Mouse (Mus musculus) brain, embryonic 14.5 days (tissue): Measurements from ENCODE around the gene Srsf4. TPM values are rescaled to one million over a fixed set of nuclear protein-coding genes. Genes with fewer than 3 reads are reported as not detected.

ENCODE experiments used
- DNase-seq: peaks from one replicate; pipeline ENCODE4 v3.0.0-alpha.2; 2011; ENCODE audit warnings: low read depth
- CTCF ChIP-seq: fragments of 200-500 bp; IDR thresholded peaks from 2 replicates; pipeline ENCODE4 v1.5.1; 2012; ENCODE audit warnings: inconsistent platforms, mild to moderate bottlenecking, moderate library complexity, borderline replicate concordance; ENCODE audit not compliant: insufficient read depth, insufficient read length; ENCODE audit errors: extremely low read depth
- POLR2A ChIP-seq: fragments of 200-500 bp; IDR thresholded peaks from 2 replicates; pipeline ENCODE4 v1.6.1; 2012; ENCODE audit warnings: mild to moderate bottlenecking, inconsistent platforms, borderline replicate concordance; ENCODE audit not compliant: poor library complexity, insufficient read depth, insufficient read length, severe bottlenecking; ENCODE audit errors: extremely low read depth
- polyA plus RNA-seq: library from polyadenylated mRNA; depleted of rRNA; stranded (reverse); fragments of >200 nt; gene quantifications from 2 replicates; pipeline ENCODE4 v1.2.3, GENCODE M21; 2012

Gene Srsf4
- polyA plus RNA-seq, 1 experiment: 117 TPM

DNA sequence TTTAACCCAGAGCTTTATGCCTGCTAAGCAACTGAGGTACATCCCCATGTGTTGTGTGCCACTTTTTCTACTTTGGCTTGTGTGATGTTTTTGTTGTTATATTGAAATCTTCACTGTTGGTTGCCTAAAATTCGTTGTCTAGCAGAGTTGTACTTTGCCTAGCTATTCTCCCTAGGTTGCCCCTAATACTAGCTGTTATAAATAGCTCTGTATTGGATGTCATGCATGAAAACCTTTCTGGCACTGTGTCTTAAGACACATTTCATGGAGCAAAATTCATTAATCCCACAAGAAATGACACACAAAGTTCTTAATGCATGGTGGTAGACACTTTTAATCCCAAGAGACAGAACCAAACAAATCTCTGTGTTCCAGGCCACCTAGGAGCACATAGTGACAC, 6.3 kb downstream of the Srsf4 start:
- DNase-seq: no peak
- TF ChIP-seq CTCF: no peak
- TF ChIP-seq POLR2A: no peak

DNA sequence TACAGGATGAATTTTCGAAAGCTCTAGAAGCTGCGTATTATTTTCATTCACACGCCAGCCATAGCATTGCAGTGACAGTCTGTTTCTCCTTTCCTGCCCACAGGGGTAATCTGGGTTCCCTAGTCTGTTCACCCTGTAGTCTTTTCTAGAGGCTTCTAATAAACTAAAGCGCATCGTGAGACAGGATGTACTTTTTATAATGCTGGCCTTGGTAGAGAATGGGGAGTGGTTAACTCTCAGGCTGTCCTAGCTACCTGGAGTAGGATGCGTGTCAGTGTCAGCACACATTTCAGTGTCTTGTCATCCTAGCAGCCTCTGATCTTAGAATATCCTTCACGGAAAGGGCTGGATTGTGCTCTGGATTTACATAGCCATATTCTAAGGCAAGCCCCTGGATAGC, 7.9 kb downstream of the Srsf4 start:
- no peak for TF ChIP-seq CTCF
- no peak for TF ChIP-seq POLR2A
- DNase-seq: no peak

DNA sequence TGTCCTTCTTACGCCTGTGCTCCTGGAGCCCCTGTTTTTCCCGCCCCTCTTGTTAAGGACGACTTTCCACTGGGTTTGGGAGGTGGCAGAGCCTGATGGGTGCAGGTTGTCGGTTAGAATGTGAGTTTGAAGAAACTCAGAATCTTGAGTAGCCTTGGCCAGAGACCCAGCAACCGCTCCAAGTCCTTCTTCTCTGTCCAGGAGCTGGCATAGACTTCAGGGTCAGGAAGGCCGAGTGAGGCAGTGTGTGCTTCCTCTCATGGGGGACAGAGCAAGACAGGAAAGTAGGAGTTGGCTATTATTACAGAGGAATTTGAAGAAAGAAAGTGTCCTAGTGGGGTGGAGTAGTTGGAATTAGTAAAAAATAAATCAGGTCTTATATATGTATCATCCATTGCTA, 10.2 kb downstream of the Srsf4 start:
- TF ChIP-seq POLR2A: no peak
- no peak for TF ChIP-seq CTCF
- no peak for DNase-seq

- DNase-seq: no peak
- TF ChIP-seq CTCF (no peak), POLR2A (no peak)
Measured at GRCm38 (mm10) chr4:131885376-131885775, 12.0 kb downstream of the Srsf4 start.

DNA sequence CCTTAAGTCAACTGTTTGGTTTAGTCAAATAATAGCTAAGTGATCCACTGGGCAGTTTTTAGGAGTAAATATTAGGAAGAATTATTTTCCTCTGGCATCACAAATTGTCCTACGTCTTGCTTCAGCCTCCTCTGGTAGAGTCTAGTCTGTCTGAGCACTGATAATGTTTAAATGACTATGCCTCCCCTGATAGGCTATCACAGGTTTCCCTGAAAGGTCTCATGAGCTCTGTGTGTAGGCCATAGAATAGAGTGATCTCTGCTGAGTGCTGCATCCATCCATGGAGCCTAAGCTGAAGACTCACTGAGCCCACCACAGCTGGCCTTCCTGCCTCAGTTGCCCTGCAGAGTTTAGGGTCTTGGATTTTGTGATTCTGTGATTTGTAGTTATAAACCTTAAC, 15.1 kb downstream of the Srsf4 start:
- no peak for DNase-seq
- TF ChIP-seq POLR2A (no peak), CTCF (no peak)

DNA sequence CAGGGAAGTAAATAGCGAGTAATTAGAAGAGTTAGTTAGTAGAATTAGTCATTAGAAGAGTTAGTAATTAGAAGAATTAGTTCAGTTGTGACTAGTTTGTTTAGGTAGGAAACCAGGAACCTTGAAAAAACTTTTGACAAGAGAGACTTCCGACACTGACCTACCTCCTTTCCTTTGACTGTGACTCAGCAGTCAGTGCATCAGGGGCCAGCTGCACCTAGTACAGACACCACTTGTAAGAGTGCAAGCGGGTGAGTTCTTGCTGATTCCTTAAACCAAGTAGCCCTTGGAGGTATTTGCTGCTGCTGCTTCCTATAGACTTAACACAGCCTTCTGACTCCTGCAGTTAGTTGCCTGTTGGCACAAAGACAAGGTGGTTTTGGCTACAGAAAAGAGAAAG, 17.3 kb downstream of the Srsf4 start:
- no peak for DNase-seq
- no peak for TF ChIP-seq CTCF
- TF ChIP-seq POLR2A: no peak

GRCm38 (mm10) chr4:131897109-131897508, 23.7 kb downstream of the Srsf4 start:
- no peak for DNase-seq

DNA sequence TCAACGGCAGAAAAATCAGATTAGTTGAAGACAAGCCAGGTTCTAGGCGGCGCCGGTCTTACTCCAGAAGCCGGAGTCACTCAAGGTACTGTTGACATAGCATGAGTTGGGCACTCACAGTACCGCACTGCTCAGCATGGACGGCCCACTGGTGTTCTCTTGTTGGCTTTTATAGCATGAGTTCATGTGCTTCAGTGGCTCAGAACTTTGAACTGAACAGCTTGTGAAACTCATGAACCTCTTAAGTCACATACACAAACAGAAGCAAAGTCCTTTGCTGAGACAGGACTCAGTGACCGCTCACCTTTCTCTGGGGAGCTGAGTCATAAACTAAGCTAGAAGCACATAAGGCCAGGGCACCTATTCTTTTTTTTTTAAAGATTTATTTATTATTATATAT, 24.4 kb downstream of the Srsf4 start:
- DNase-seq: no peak
- no peak for TF ChIP-seq CTCF
- TF ChIP-seq POLR2A: no peak

More at GRCm38 (mm10) chr4:131897109-131897508, 23.7 kb downstream of the Srsf4 start:
- TF ChIP-seq POLR2A: no peak
- no peak for TF ChIP-seq CTCF

GRCm38 (mm10) chr4:131898503-131899179, 25.2 kb downstream of the Srsf4 start:
- TF ChIP-seq CTCF: no peak
- no peak for TF ChIP-seq POLR2A
- DNase-seq: no peak

DNA sequence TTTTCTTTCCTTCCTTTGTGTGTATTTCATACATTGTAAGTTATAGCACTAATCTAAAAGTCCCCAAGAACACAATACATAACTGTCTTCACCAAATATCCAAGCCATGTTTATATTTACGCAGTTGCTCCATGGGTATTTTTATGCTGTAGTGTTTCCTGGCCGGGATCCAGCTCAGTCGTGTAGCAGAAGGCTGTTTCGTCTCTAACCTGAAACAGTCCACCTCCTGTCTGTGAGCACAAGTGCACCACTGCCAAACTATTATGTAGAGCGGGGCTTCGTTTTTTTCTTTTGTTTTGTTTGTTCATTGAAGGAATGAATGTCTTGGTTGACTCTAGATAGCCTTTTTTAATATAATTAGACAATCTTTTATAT, 25.8 kb downstream of the Srsf4 start:
- TF ChIP-seq POLR2A: no peak
- no peak for TF ChIP-seq CTCF
- no peak for DNase-seq

GRCm38 (mm10) chr4:131901090-131901489, 27.7 kb downstream of the Srsf4 start:
- no peak for DNase-seq
- TF ChIP-seq POLR2A: no peak
- TF ChIP-seq CTCF: no peak

GRCm38 (mm10) chr4:131904478-131904877, 31.1 kb downstream of the Srsf4 start:
- peak; percentile 56 for DNase-seq
- TF ChIP-seq POLR2A (no peak), CTCF (peak; percentile 70)
